24 mouse cellular contexts compared by ENCODE assay signal in genomic region chr4:78666326-78666725, GRCm38 (mm10).
DNase-seq lines count a peak whose midpoint lies in the region; ATAC-seq lines count a peak whose summit lies in the region.
"Had no signal": no experiment of that assay in that cellular context is flagged by ENCODE, and none has a peak within 500 bp of the region (broad histone marks: within the 10 kb centered on the region; RNA-seq: fewer than 3 reads in every experiment).

No protein-coding gene starts in this region.

- no peak overlapping the region for H3K4me2 ChIP-seq in forebrain, embryonic 14.5 days (ENCODE audit: low read length)
- H3K4me2 ChIP-seq in forebrain, embryonic 12.5 days: no peak overlapping the region
- H3K4me2 ChIP-seq in forebrain, embryonic 16.5 days (ENCODE audit: low read length): no peak overlapping the region
- H3K4me2 ChIP-seq: embryonic facial prominence, embryonic 15.5 days; heart, embryonic 11.5 days; heart, embryonic 15.5 days; hindbrain, embryonic 14.5 days; intestine, embryonic 15.5 days had no signal

- WGBS in forebrain, embryonic 14.5 days: 59% methylated on average over 1 of the region's 1 CpGs
- 76% methylated on average over 1 of the region's 1 CpGs for WGBS in forebrain, embryonic 12.5 days
- WGBS in forebrain, embryonic 16.5 days: 50% methylated on average over 1 of the region's 1 CpGs

- no peaks in the 10 kb centered on the region for H3K4me1 ChIP-seq in forebrain, embryonic 14.5 days (ENCODE audit: control insufficient read depth, insufficient read depth, low read length)
- H3K4me1 ChIP-seq in forebrain, embryonic 12.5 days: no peaks in the 10 kb centered on the region
- H3K4me1 ChIP-seq in forebrain, embryonic 16.5 days (replicated peaks; ENCODE audit: control insufficient read depth, insufficient read depth, low read length): no peaks in the 10 kb centered on the region
- H3K4me1 ChIP-seq: embryonic facial prominence, embryonic 15.5 days; heart, embryonic 15.5 days; hindbrain, embryonic 10.5 days; intestine, embryonic 15.5 days had no signal

- no peaks in the 10 kb centered on the region for H3K9me3 ChIP-seq in forebrain, embryonic 14.5 days (replicated peaks; ENCODE audit: control insufficient read depth, low read length)
- no peaks in the 10 kb centered on the region for H3K9me3 ChIP-seq in forebrain, embryonic 12.5 days
- no peaks in the 10 kb centered on the region for H3K9me3 ChIP-seq in forebrain, embryonic 16.5 days (ENCODE audit: control insufficient read depth, low read length)
- H3K9me3 ChIP-seq: embryonic facial prominence, embryonic 15.5 days; heart, embryonic 15.5 days; hindbrain, embryonic 10.5 days; intestine, embryonic 15.5 days had no signal

- H3K27me3 ChIP-seq in forebrain, embryonic 14.5 days (replicated peaks; ENCODE audit: control insufficient read depth, insufficient read depth, low read length): no peaks in the 10 kb centered on the region
- H3K27me3 ChIP-seq in forebrain, embryonic 12.5 days: no peaks in the 10 kb centered on the region
- no peaks in the 10 kb centered on the region for H3K27me3 ChIP-seq in forebrain, embryonic 16.5 days (replicated peaks; ENCODE audit: control insufficient read depth, insufficient read depth, low read length)
- H3K27me3 ChIP-seq: embryonic facial prominence, embryonic 15.5 days; heart, embryonic 15.5 days; intestine, embryonic 15.5 days; Patski had no signal

- H3K27ac ChIP-seq in forebrain, embryonic 14.5 days (ENCODE audit: low read depth, low read length): no peak overlapping the region
- no peak overlapping the region for H3K27ac ChIP-seq in forebrain, embryonic 12.5 days
- H3K27ac ChIP-seq in forebrain, embryonic 16.5 days (ENCODE audit: low read length): no peak overlapping the region; the same call in 1 of the 2 replicates
- H3K27ac ChIP-seq: embryonic facial prominence, embryonic 15.5 days; heart, adult 2 months; heart, embryonic 15.5 days; hindbrain, embryonic 10.5 days; hindbrain, embryonic 14.5 days; intestine, embryonic 15.5 days had no signal

- DNase-seq in forebrain, embryonic 14.5 days (ENCODE audit: low spot score): peak; percentile 17
- peak; percentile 15 for DNase-seq in layer of hippocampus, adult 9-11 months
- DNase-seq in layer of hippocampus, adult 11-12 months (ENCODE audit: low spot score): no peak
- no peak for DNase-seq in urinary bladder, postnatal 36 days (ENCODE audit: low spot score in 2 of 2)
- no peak for DNase-seq in urinary bladder, postnatal 14 days (ENCODE audit: low spot score)
- DNase-seq: adrenal gland, postnatal 14 days; cerebellum, adult 11 months; cerebellum, adult 8-10 months; cerebellum, postnatal 14 days; embryo, embryonic 11 days; gastrocnemius, postnatal 10 days; heart, adult 2 months; heart, postnatal 14 days had no signal

- no peak for ATAC-seq in forebrain, embryonic 14.5 days
- no peak for ATAC-seq in forebrain, embryonic 12.5 days (ENCODE audit: low FRiP score)
- peak; percentile 70 for ATAC-seq in forebrain, embryonic 16.5 days
- ATAC-seq: activated CD4-positive, CD25-positive, alpha-beta regulatory T cell, adult 4 months; intestine, embryonic 15.5 days; Patski had no signal

- no peaks in the 10 kb centered on the region for H3K36me3 ChIP-seq in forebrain, embryonic 14.5 days (ENCODE audit: control insufficient read depth, insufficient read depth, low read length)
- H3K36me3 ChIP-seq in forebrain, embryonic 12.5 days (replicated peaks): no peaks in the 10 kb centered on the region
- no peaks in the 10 kb centered on the region for H3K36me3 ChIP-seq in forebrain, embryonic 16.5 days (ENCODE audit: control insufficient read depth, insufficient read depth)
- H3K36me3 ChIP-seq: embryonic facial prominence, embryonic 15.5 days; heart, embryonic 15.5 days; hindbrain, embryonic 10.5 days; intestine, embryonic 15.5 days had no signal

- no peak overlapping the region for H3K9ac ChIP-seq in forebrain, embryonic 14.5 days (ENCODE audit: low read length)
- no peak overlapping the region for H3K9ac ChIP-seq in forebrain, embryonic 12.5 days
- H3K9ac ChIP-seq in forebrain, embryonic 16.5 days (replicated peaks; ENCODE audit: low read depth, low read length): no peak overlapping the region
- H3K9ac ChIP-seq: embryonic facial prominence, embryonic 15.5 days; heart, embryonic 15.5 days; hindbrain, embryonic 14.5 days; intestine, embryonic 15.5 days had no signal

- H3K4me3 ChIP-seq in forebrain, embryonic 14.5 days (ENCODE audit: low read depth, low read length): no peak overlapping the region
- no peak overlapping the region for H3K4me3 ChIP-seq in forebrain, embryonic 12.5 days (replicated peaks)
- no peak overlapping the region for H3K4me3 ChIP-seq in forebrain, embryonic 16.5 days (replicated peaks; ENCODE audit: low read length)
- H3K4me3 ChIP-seq: embryonic facial prominence, embryonic 15.5 days; erythroblast, embryonic 14.5 days; heart, adult 2 months; heart, embryonic 15.5 days; hindbrain, embryonic 10.5 days; intestine, embryonic 15.5 days had no signal

Comparison
In these comparisons a context has a peak if more than half of its experiments do, and no peak if none do; other contexts are left out.
1. DNase-seq: peak in forebrain, embryonic 14.5 days (single experiment) and layer of hippocampus, adult 9-11 months (single experiment); none in layer of hippocampus, adult 11-12 months (single experiment), urinary bladder, postnatal 36 days (0 of 2) and urinary bladder, postnatal 14 days (single experiment).